Mouse (Mus musculus): ENCODE measurements around the gene Snapc3.

DNA sequence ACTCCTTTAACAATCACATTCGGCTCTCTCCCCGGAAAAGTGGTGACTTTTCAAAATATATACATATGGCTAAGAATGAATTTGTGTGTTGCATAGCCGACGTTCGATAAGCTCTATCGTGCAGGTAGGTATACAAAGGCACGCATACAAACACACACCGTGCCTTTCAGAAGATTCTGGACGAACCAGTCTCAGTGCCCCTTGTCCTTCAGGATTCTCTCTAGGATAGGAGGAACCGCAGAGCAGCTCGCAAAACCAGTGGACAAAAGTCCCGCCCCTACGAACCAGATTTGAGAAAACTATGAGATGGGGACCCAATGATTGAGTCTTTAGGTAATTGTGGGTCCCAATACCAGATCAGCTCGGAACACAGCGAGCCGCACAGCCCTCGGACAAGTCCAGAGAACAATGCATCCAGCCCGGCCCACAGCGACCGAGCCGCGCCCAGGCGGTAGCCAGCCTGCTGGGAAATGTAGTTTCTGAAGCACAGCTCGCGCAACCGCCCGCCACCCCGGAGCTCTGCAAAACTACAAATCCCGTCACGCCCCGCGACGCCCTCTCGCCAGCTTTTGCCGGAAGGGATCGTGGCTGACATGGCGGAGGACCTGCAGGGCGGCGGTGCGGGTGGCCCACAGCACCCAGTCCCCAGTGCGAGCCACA, at the start of gene Snapc3:
- TF ChIP-seq POLR2A (IDR thresholded peaks at IDR 0.05; ENCODE audit: low read depth, low read length) (peak; percentile 79), POLR2AphosphoS2 (IDR thresholded peaks at IDR 0.05; ENCODE audit: low read depth, low read length) (no peak), CTCF (conservative IDR thresholded peaks at IDR 0.05 in 1 of 2, IDR thresholded peaks at IDR 0.05 in 1 of 2; ENCODE audit: low read depth in 2 of 2, low read length in 2 of 2) (no peak), ZNF384 (IDR thresholded peaks at IDR 0.05; ENCODE audit: low read depth, low read length) (no peak), RAD21 (IDR thresholded peaks at IDR 0.05; ENCODE audit: low read depth, low read length) (no peak), JUN (IDR thresholded peaks at IDR 0.05; ENCODE audit: insufficient read depth, low read depth, low read length) (no peak), USF1 (IDR thresholded peaks at IDR 0.05; ENCODE audit: low read depth, low read length) (no peak), KAT2A (IDR thresholded peaks at IDR 0.05; ENCODE audit: insufficient replicate concordance, low read length) (peak; percentile 95)

Measured in CH12.LX (cell line).